Mouse (Mus musculus) macrophage (primary cell): ENCODE data around the gene Prpf6. TPM values are rescaled to one million over a fixed set of nuclear protein-coding genes. Genes with fewer than 3 reads are reported as not detected.

Source experiments
- H3K27ac ChIP-seq: fragments of 350-480 bp; formaldehyde crosslinking; 2 replicates; pipeline ENCODE4 v1.9.0; 2021
- H3K36me3 ChIP-seq: fragments of 350-480 bp; formaldehyde crosslinking; 2 replicates; pipeline ENCODE4 v1.9.0; 2021; ENCODE audit errors: inconsistent target
- H3K4me3 ChIP-seq: fragments of 350-480 bp; formaldehyde crosslinking; 2 replicates; pipeline ENCODE4 v1.9.0; 2021; ENCODE audit errors: inconsistent target
- H3K79me2 ChIP-seq: fragments of 350-480 bp; formaldehyde crosslinking; 2 replicates; pipeline ENCODE4 v1.9.0; 2021; ENCODE audit errors: inconsistent target
- WGBS: methylation state at CpG from one replicate; pipeline ENCODE4 v1.1.7; 2026; ENCODE audit warnings: inconsistent platforms; ENCODE audit not compliant: missing documents; 5-methylcytosine and 5-hydroxymethylcytosine counted together
- polyA plus RNA-seq: library from polyadenylated mRNA; stranded (reverse); fragments of 250-400 nt; gene quantifications from 3 replicates; pipeline ENCODE4 v1.2.4, GENCODE M21; 2018; ENCODE audit warnings: inconsistent platforms

The Prpf6 gene
- polyA plus RNA-seq, 1 experiment from 2014 or later, result 55.4 TPM

DNA sequence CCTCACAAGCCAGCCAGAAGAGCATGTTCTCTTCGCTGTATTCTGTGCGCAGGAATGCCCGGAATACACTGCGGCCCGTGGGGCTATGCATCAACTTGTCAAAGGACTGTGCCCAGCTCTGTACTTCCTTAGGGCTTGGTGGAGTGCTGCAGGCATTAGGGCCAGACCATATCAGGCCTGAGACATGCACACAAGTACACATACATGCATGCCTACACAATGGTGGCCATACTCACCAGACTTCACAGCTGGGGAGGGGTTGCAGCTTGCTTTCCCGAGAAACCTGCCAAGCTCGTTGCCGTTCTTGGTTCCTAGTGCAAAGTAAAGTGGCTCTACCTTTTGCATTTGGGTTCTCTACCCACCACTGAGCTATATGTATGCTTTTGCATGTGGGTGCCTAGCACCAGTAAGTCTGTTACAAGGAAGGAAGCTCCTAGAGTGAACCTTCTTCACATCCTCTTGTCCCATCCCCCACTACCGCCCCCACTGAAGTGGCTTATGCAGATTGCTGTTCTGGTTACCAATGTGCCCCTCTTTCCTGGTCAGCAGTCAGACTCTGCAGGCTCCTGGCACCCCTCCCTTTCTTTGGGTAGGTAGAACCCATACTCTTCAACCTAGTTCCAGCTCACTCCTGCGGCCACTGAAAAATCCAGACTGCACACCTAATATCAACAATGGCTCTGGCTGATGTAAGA, 97.9 kb downstream of the Prpf6 start:
- 86% methylated on average over 10 of the region's 10 CpGs for WGBS
- H3K4me3 ChIP-seq, result no peak overlapping the region

GRCm38 (mm10) chr2:181691083-181691482, 99.4 kb downstream of the Prpf6 start:
- 71% methylated on average over 6 of the region's 6 CpGs for WGBS
- Histone ChIP-seq H3K4me3 (peak overlapping the region; percentile 94), H3K27ac (peak overlapping the region; percentile 89), H3K36me3 (peaks cover 36% of the 10 kb centered on the region; the same call in 1 of the 2 replicates), H3K79me2 (peaks cover 49% of the 10 kb centered on the region)

More for the DNA sequence above, 97.9 kb downstream of the Prpf6 start:
- H3K36me3 ChIP-seq, result peaks cover 36% of the 10 kb centered on the region; the same call in 1 of the 2 replicates
- no peak overlapping the region for H3K27ac ChIP-seq
- peaks cover 49% of the 10 kb centered on the region for H3K79me2 ChIP-seq

DNA sequence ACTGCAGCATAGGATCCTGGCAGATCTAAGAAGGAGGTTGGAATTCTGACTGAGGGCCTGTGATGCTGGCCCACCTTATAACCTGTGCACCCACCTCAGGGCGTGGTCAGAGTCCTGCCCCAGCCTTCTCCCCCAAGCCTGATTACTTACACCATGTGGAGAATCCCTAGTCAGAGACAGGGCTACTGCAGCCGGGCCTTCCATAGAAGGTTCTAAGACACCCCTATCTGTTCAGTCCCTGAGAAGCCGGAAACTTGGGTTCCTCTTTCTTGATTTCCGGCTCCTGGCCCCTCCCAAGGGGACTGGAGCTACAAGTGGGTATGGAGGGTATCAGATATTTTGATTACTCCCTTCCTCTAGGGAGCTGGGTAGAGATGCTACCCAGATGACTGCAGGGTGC, 99.9 kb downstream of the Prpf6 start:
- peaks cover 34% of the 10 kb centered on the region; the same call in 1 of the 2 replicates for H3K36me3 ChIP-seq
- peaks cover 49% of the 10 kb centered on the region for H3K79me2 ChIP-seq
- 9% methylated on average over 4 of the region's 4 CpGs for WGBS
- H3K4me3 ChIP-seq, result peak overlapping the region; percentile 94
- peak overlapping the region; percentile 89 for H3K27ac ChIP-seq

DNA sequence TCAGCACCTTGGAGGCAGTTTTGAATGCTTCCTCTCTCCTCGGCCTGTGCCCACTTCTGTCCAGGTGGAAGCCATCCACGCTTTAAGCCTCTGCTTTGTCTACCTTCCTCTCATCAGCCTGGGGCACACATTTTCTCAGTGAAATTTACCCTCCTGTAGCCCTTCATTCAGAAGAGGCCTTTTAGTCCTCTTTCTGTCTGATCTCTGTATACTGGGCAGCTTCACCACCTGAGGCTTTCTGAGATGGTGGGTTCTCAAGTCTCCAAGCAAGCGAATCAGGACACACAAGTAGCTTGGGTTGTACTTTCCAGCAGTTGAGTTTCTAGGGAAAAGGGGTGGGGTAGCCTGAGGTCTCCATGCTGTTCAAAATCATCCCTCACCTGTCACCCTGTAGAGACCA, 100.6 kb downstream of the Prpf6 start:
- peaks cover 49% of the 10 kb centered on the region for H3K79me2 ChIP-seq
- H3K27ac ChIP-seq, result peak overlapping the region; percentile 89
- 48% methylated on average over 3 of the region's 3 CpGs for WGBS
- H3K4me3 ChIP-seq, result peak overlapping the region; percentile 94
- peaks cover 27% of the 10 kb centered on the region; the same call in 1 of the 2 replicates for H3K36me3 ChIP-seq

DNA sequence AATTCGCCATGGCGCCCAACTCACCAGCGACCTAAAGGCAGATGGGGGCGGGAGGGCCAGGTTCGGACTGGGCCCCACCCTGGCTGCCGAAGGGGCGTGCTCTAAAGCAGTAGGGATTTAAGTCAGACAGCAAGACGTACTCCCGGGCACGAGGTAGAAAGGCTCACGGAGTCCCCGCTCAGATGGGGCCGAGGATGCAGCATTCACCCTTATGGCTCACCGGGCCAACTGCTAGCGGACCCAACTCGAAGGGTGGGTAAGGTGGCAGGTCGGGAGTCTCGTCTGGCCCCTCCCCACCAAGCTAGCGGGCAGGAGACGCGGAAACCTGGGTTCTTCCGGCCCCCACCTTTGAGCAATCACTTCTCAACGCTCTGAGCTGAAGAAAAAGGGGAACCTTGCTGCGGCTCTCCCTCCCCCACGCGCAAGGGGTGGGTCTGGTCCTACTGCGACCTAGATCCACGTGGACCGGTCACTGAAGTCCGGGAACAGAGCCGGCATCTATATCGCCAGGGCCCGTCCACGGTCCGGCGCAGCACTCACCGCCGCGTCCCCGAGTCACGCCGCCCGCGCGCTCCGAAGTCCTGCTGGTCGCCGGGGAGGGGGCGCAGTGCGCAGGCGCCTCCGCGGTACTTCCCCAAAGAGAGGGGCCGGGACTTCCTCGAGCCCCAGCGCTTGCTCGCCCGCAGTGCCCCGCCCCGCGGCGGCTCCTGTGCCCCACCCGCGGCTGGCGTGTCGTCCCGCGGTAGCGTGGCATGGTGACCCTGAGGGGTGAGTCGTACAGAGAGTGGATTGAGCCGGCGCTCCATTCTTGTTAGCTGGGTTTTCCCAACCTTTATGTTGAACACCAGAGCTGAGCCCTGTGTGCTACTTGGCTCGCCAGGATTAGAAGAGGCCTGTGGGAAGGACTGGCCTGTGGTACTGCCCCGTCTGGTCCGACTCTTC, 101.9 kb downstream of the Prpf6 start, which contains the start of gene Rgs19:
TSS of gene Rgs19 (minus strand) at position 639 of the 942 bp plus-strand sequence.
- peaks cover 49% of the 10 kb centered on the region for H3K79me2 ChIP-seq
- peaks cover 20% of the 10 kb centered on the region; the same call in 1 of the 2 replicates for H3K36me3 ChIP-seq
- peak within 1 kb of the TSS; percentile 89 for H3K27ac ChIP-seq
- peak within 1 kb of the TSS; percentile 94 for H3K4me3 ChIP-seq
- whole genome bisulfite sequencing, result under 1% methylated on average over 45 of the region's 75 CpGs

- peaks cover 39% of the 10 kb centered on the region for H3K79me2 ChIP-seq
- no peak overlapping the region for H3K27ac ChIP-seq
- no peak overlapping the region; the same call in 1 of the 2 replicates for H3K4me3 ChIP-seq
- peaks cover 11% of the 10 kb centered on the region; the same call in 1 of the 2 replicates for H3K36me3 ChIP-seq
- 90% methylated on average over 3 of the region's 3 CpGs for WGBS
Measured at GRCm38 (mm10) chr2:181694581-181694980, 102.9 kb downstream of the Prpf6 start.

GRCm38 (mm10) chr2:181695776-181696175, 104.1 kb downstream of the Prpf6 start:
- Histone ChIP-seq H3K36me3 (0 out of 2 replicates have a peak, but pooled peaks cover 1% of the 10 kb centered on the region), H3K79me2 (peaks cover 28% of the 10 kb centered on the region), H3K27ac (no peak overlapping the region), H3K4me3 (no peak overlapping the region)
- 78% methylated on average over 1 of the region's 1 CpGs for WGBS

DNA sequence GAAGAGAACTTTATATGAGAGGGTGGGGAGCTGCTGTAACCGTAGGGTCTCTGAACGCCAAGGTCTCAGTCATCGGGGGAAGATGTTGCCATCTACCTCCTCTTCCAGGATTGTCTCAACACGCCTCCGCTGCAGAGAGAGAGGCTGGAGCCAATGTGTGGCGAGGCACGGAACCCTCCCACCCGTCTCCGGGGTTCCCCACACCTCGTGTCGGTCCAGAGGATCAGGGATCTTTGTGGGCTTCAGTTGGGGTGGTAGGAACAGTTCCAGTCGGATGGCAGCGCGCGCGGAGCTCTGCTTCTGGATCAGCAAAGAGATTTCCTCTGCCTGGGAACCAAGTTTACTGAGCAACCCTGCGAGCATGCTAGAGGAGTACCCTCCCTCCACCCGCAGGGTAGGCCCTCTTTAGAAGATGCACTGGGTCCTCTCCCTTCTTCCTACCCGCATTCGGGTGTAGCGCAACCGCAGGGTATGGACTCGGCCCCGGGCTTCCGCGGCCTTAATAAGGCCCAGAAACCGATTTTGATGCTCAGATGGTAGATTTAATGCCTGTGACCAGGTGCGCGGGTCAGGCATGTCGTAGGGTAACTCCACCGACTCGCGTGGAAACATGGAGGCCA, 105.2 kb downstream of the Prpf6 start:
- no peak overlapping the region for H3K27ac ChIP-seq
- H3K79me2 ChIP-seq, result peaks cover 16% of the 10 kb centered on the region
- H3K4me3 ChIP-seq, result no peak overlapping the region
- H3K36me3 ChIP-seq, result no peaks in the 10 kb centered on the region
- 93% methylated on average over 33 of the region's 33 CpGs for WGBS

- Histone ChIP-seq H3K36me3 (no peaks in the 10 kb centered on the region), H3K27ac (no peak within 1 kb of the TSS), H3K79me2 (peaks cover 3% of the 10 kb centered on the region), H3K4me3 (no peak within 1 kb of the TSS)
- 63% methylated on average over 5 of the region's 5 CpGs for WGBS
Measured at GRCm38 (mm10) chr2:181698241-181698640, 106.6 kb downstream of the Prpf6 start, which contains the start of gene Lkaaear1. Lkaaear1 (minus strand) TSS chr2:181698442.

Other genes with a start within 250 kb of the Prpf6 start
- gene Zgpat, start 226.9 kb upstream of the Prpf6 start, polyA plus RNA-seq, result 13.7 to 17.8 TPM (median 17.3 TPM) in 3 replicates
- gene Arfrp1, start 226.5 kb upstream of the Prpf6 start, polyA plus RNA-seq, result 21.9 to 23.2 TPM (median 22.5 TPM) in 3 replicates
- 2.9 to 8.2 TPM (median 3.7 TPM) in 3 replicates for gene Lime1, start 211.8 kb upstream of the Prpf6 start, polyA plus RNA-seq
- gene Zbtb46, start 132.4 kb upstream of the Prpf6 start, polyA plus RNA-seq, result 0.09 to 0.23 TPM (median 0.21 TPM) in 3 replicates
- gene Abhd16b, start 98.7 kb upstream of the Prpf6 start, polyA plus RNA-seq, result not detected in 3 replicates
- gene Tpd52l2, start 94.7 kb upstream of the Prpf6 start, polyA plus RNA-seq, result 36.4 to 66.4 TPM (median 47.0 TPM) in 3 replicates
- 50.7 to 68.7 TPM (median 60.0 TPM) in 3 replicates for gene Dnajc5, start 71.4 kb upstream of the Prpf6 start, polyA plus RNA-seq
- gene Uckl1, start 7.0 kb upstream of the Prpf6 start, polyA plus RNA-seq, result 32.9 to 57.2 TPM (median 33.9 TPM) in 3 replicates
- 6.0 to 12.6 TPM (median 6.7 TPM) in 3 replicates for gene Zfp512b, start 935 bp downstream of the Prpf6 start, polyA plus RNA-seq
- 2.1 to 3.8 TPM (median 2.8 TPM) in 3 replicates for gene Samd10, start 7.3 kb downstream of the Prpf6 start, polyA plus RNA-seq
- not detected in 3 replicates for gene Gm29797, start 65.2 kb downstream of the Prpf6 start, polyA plus RNA-seq
- 0.15 TPM in 1 of 3 replicates, not detected in the others for gene Sox18, start 79.8 kb downstream of the Prpf6 start, polyA plus RNA-seq
- 1.5 to 3.2 TPM (median 1.9 TPM) in 3 replicates for gene Tcea2, start 88.4 kb downstream of the Prpf6 start, polyA plus RNA-seq
- 74.5 to 107 TPM (median 89.4 TPM) in 3 replicates for gene Rgs19, start 102.1 kb downstream of the Prpf6 start, polyA plus RNA-seq
- not detected in 3 replicates for gene Lkaaear1, start 106.6 kb downstream of the Prpf6 start, polyA plus RNA-seq
- gene Oprl1, start 123.1 kb downstream of the Prpf6 start, polyA plus RNA-seq, result 0.12 TPM in 1 of 3 replicates, not detected in the others
- gene Myt1, start 171.5 kb downstream of the Prpf6 start, polyA plus RNA-seq, result not detected in 3 replicates
- 8.6 to 22.6 TPM (median 14.6 TPM) in 3 replicates for gene Pcmtd2, start 246.0 kb downstream of the Prpf6 start, polyA plus RNA-seq